7 mouse cellular contexts compared by ENCODE assay signal in the genomic region with DNA sequence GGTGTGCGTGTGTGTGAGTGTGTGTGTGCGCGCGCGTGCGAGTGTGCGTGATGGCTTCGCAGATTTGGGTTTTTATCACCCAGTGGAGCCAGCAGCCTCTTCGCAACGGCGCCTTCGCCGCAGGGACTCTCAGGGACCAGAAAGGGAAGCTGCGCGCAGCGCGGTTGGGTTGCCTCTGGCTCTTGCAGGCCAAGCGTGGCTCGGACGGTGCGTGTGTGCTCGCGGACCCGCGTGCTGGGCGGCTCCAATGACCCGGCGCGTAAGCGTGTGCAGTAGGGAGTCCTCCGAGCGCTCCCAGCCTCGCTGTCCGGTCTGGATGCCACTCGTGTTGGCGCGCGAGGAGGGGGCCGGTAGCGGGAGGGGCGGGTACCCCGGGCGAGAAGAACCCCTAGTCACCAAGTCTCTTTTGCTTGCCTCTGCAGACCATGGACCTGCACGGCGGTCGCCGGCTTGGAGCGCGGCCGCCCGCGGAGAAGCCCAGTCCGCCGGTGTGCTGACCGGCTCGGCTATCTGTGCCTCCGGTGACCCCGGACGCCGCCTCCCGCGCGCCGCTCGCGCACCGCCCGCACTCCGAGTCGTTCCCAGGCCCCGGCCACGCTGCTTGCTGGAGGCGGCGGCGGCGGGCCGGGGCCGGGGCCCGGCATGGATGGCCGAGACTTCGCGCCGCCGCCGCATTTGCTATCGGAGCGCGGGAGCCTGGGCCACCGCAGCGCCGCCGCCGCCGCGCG. TPM values are rescaled to one million over a fixed set of nuclear protein-coding genes. Genes with fewer than 3 reads are reported as not detected.
DNase-seq lines count a peak whose midpoint lies in the region; ATAC-seq and TF ChIP-seq lines count a peak whose summit lies in the region.

No protein-coding gene starts in this region.

- H3K4me3 ChIP-seq in ES-Bruce4 (ENCODE audit: low read depth, low read length) = peak overlapping the region; percentile 54
- peak overlapping the region; percentile 85 for H3K4me3 ChIP-seq in cortical plate, adult 2 months (ENCODE audit: insufficient read depth, low read length)
- H3K4me3 ChIP-seq in heart, embryonic 12.5 days = peak overlapping the region; percentile 92
- peak overlapping the region; percentile 94 for H3K4me3 ChIP-seq in kidney, postnatal 0 days (replicated peaks; ENCODE audit: low read depth, low read length)
- H3K4me3 ChIP-seq in small intestine, adult 2 months (ENCODE audit: low read depth, low read length) = peak overlapping the region; percentile 97

- H3K9me3 ChIP-seq in ES-Bruce4 (replicated peaks; ENCODE audit: control insufficient read depth, insufficient read depth, low read length, poor library complexity, severe bottlenecking) = no peaks in the 10 kb centered on the region
- H3K9me3 ChIP-seq in heart, embryonic 12.5 days (replicated peaks) = no peaks in the 10 kb centered on the region
- no peaks in the 10 kb centered on the region for H3K9me3 ChIP-seq in kidney, postnatal 0 days (replicated peaks; ENCODE audit: low read length)

- H3K36me3 ChIP-seq in ES-Bruce4 (ENCODE audit: control insufficient read depth, insufficient read depth, low read length, poor library complexity, severe bottlenecking) = no peaks in the 10 kb centered on the region
- no peaks in the 10 kb centered on the region for H3K36me3 ChIP-seq in heart, embryonic 12.5 days
- H3K36me3 ChIP-seq in kidney, postnatal 0 days (ENCODE audit: insufficient read depth, low read length) = no peaks in the 10 kb centered on the region
- H3K36me3 ChIP-seq in small intestine, adult 2 months (ENCODE audit: control insufficient read depth, insufficient read depth, low read length) = no peaks in the 10 kb centered on the region

- 1% methylated on average over 95 of the region's 96 CpGs for WGBS in heart, embryonic 12.5 days
- WGBS in kidney, postnatal 0 days = under 1% methylated on average over 86 of the region's 96 CpGs
- under 1% methylated on average over 96 of the region's 96 CpGs for WGBS in small intestine, adult 2 months

- TF ChIP-seq EP300 in ES-Bruce4 (IDR thresholded peaks at IDR 0.05; ENCODE audit: insufficient read depth, low read depth, low read length) = no peak

- peak; percentile 56 for DNase-seq in 3T3-L1 (ENCODE audit: low read depth, low spot score)
- peak; percentile 67 for DNase-seq in kidney, postnatal 0 days (ENCODE audit: low spot score)
- DNase-seq in lung, postnatal 4 days = peak; percentile 74 to 76

- no peak for TF ChIP-seq POLR2A in ES-Bruce4 (IDR thresholded peaks at IDR 0.05; ENCODE audit: insufficient read depth, low read length)
- 0 out of 2 replicates have a peak, but pooled peaks have one; percentile 12 for TF ChIP-seq POLR2A in cortical plate, adult 2 months (IDR thresholded peaks at IDR 0.05; ENCODE audit: extremely low read depth, insufficient read depth, low read length)
- TF ChIP-seq POLR2A in small intestine, adult 2 months (IDR thresholded peaks at IDR 0.05; ENCODE audit: low read depth, low read length) = no peak

- H3K27ac ChIP-seq in ES-Bruce4 (ENCODE audit: insufficient read depth, low read length) = no peak overlapping the region
- H3K27ac ChIP-seq in cortical plate, adult 2 months (ENCODE audit: insufficient read depth, low read length) = peak overlapping the region; percentile 92
- peak overlapping the region; percentile 86 for H3K27ac ChIP-seq in heart, embryonic 12.5 days (ENCODE audit: poor library complexity, severe bottlenecking)
- peak overlapping the region; percentile 91 for H3K27ac ChIP-seq in kidney, postnatal 0 days
- peak overlapping the region; percentile 67 for H3K27ac ChIP-seq in small intestine, adult 2 months (ENCODE audit: insufficient read depth, low read depth, low read length)

- H3K27me3 ChIP-seq in ES-Bruce4 (ENCODE audit: control insufficient read depth, insufficient read depth, low read length, poor library complexity, severe bottlenecking) = peaks cover 16% of the 10 kb centered on the region
- no peaks in the 10 kb centered on the region for H3K27me3 ChIP-seq in heart, embryonic 12.5 days (replicated peaks)
- H3K27me3 ChIP-seq in kidney, postnatal 0 days (ENCODE audit: insufficient read depth, low read length) = no peaks in the 10 kb centered on the region
- H3K27me3 ChIP-seq in small intestine, adult 2 months (ENCODE audit: control insufficient read depth, insufficient read depth, low read length) = no peaks in the 10 kb centered on the region

- peak overlapping the region; percentile 75 for H3K9ac ChIP-seq in ES-Bruce4 (ENCODE audit: low read depth, poor library complexity, severe bottlenecking)
- peak overlapping the region; percentile 99 for H3K9ac ChIP-seq in heart, embryonic 12.5 days
- H3K9ac ChIP-seq in kidney, postnatal 0 days (ENCODE audit: low read depth, low read length) = peak overlapping the region; percentile 93

- no peak for ATAC-seq in heart, embryonic 12.5 days (ENCODE audit: insufficient number of reproducible peaks, low FRiP score)
- ATAC-seq in kidney, postnatal 0 days (replicated peaks; ENCODE audit: low FRiP score, low read depth) = no peak

- peak overlapping the region; percentile 96 for H3K4me2 ChIP-seq in heart, embryonic 12.5 days
- H3K4me2 ChIP-seq in kidney, postnatal 0 days (ENCODE audit: low read length) = peak overlapping the region; percentile 100

- no peak for TF ChIP-seq CTCF in ES-Bruce4 (IDR thresholded peaks at IDR 0.05; ENCODE audit: low read depth, low read length)
- no peak for TF ChIP-seq CTCF in cortical plate, adult 2 months (IDR thresholded peaks at IDR 0.05; ENCODE audit: extremely low read depth, insufficient read depth, low read length)
- TF ChIP-seq CTCF in kidney, postnatal 0 days (IDR thresholded peaks at IDR 0.05; ENCODE audit: low read depth) = no peak
- TF ChIP-seq CTCF in small intestine, adult 2 months (IDR thresholded peaks at IDR 0.05; ENCODE audit: extremely low read depth, insufficient read length, insufficient replicate concordance, low read depth, low read length) = no peak

- peaks cover 5% of the 10 kb centered on the region for H3K4me1 ChIP-seq in ES-Bruce4 (ENCODE audit: control insufficient read depth, insufficient read depth, low read length)
- H3K4me1 ChIP-seq in cortical plate, adult 2 months (ENCODE audit: control insufficient read depth, insufficient read depth, low read length) = peaks cover 5% of the 10 kb centered on the region; the same call in 1 of the 2 replicates
- H3K4me1 ChIP-seq in heart, embryonic 12.5 days (replicated peaks) = peaks cover 40% of the 10 kb centered on the region
- peaks cover 41% of the 10 kb centered on the region for H3K4me1 ChIP-seq in kidney, postnatal 0 days (replicated peaks; ENCODE audit: insufficient read depth, low read length)
- H3K4me1 ChIP-seq in small intestine, adult 2 months (ENCODE audit: control insufficient read depth, insufficient read depth, insufficient read length, low read length) = peaks cover 19% of the 10 kb centered on the region

RNA-seq across cellular contexts. Expression of a gene that starts 3.9 kb away (rescaled TPM):
- 21.2 and 21.6 TPM in 2 replicates for polyA plus RNA-seq in ES-Bruce4 (2011; ENCODE audit: insufficient read depth, insufficient read length, low read depth, missing spikeins)
- polyA plus RNA-seq in cortical plate, adult 2 months (2012; rRNA removed) = 10.1 and 10.2 TPM in 2 replicates
- polyA plus RNA-seq in heart, embryonic 12.5 days (2016; fragmentation: Nextera tagmentation; extraction: Ambion mirVana) = 6.5 and 7.6 TPM in 2 replicates
- 8.2 and 8.6 TPM in 2 replicates for polyA plus RNA-seq in kidney, postnatal 0 days (2015; fragmentation: Nextera tagmentation; extraction: Ambion mirVana)
- 7.0 and 15.4 TPM in 2 replicates for polyA plus RNA-seq in small intestine, adult 2 months (2012; rRNA removed)
